Mouse (Mus musculus): ENCODE data around the gene Speg.
A peak's percentile ranks its signal among the peaks of the same experiment; 100 is the strongest.

GRCm38 (mm10) chr1:75382356-75383071, 7.4 kb downstream of the Speg start:
- TF ChIP-seq POLR2A (IDR thresholded peaks at IDR 0.05; ENCODE audit: insufficient read depth, low read depth, low read length): peak; percentile 28; the same call in 1 of the 2 replicates
- no peak for TF ChIP-seq CTCF (IDR thresholded peaks at IDR 0.05)
- TF ChIP-seq EP300 (IDR thresholded peaks at IDR 0.05; ENCODE audit: insufficient read depth, low read depth, low read length): no peak
